Mouse (Mus musculus) heart, embryonic 12.5 days (tissue): ENCODE measurements around the gene Hmga1b. TPM values are rescaled to one million over a fixed set of nuclear protein-coding genes. Genes with fewer than 3 reads are reported as not detected.
A peak's percentile ranks its signal among the peaks of the same experiment; 100 is the strongest.
"Not testable (repeated sequence)": the region's sequence is repeated elsewhere in the genome, so short reads cannot be mapped to it uniquely, and the experiment has no call there.

ENCODE experiments used
- ATAC-seq: fragments of 200-750 bp; cut with Nextera tagmentation; 2 replicates; pipeline ENCODE4 v1.8.0; 2017; ENCODE audit warnings: moderate TSS enrichment, moderate library complexity; ENCODE audit not compliant: insufficient number of reproducible peaks, low FRiP score
- H3K27ac ChIP-seq: fragments of 300-500 bp; sonication (generic); 2 replicates; pipeline ENCODE4 v1.5.1; 2016; ENCODE audit warnings: mild to moderate bottlenecking, moderate library complexity; ENCODE audit not compliant: poor library complexity, severe bottlenecking
- H3K27me3 ChIP-seq: fragments of 300-500 bp; sonication (generic); replicated peaks from 2 replicates; pipeline ENCODE4 v1.6.1; 2016; ENCODE audit warnings: mild to moderate bottlenecking, moderate library complexity
- H3K36me3 ChIP-seq: fragments of 300-500 bp; sonication (generic); 2 replicates; pipeline ENCODE4 v1.6.1; 2016; ENCODE audit warnings: mild to moderate bottlenecking, moderate library complexity
- H3K4me1 ChIP-seq: fragments of 300-500 bp; sonication (generic); replicated peaks from 2 replicates; pipeline ENCODE4 v1.6.1; 2016; ENCODE audit warnings: mild to moderate bottlenecking
- H3K4me2 ChIP-seq: fragments of 300-500 bp; sonication (generic); 2 replicates; pipeline ENCODE4 v1.6.1; 2016; ENCODE audit warnings: mild to moderate bottlenecking, moderate library complexity
- H3K4me3 ChIP-seq: fragments of 300-500 bp; sonication (generic); 2 replicates; pipeline ENCODE4 v1.5.1; 2016; ENCODE audit warnings: mild to moderate bottlenecking
- H3K9ac ChIP-seq: fragments of 300-500 bp; sonication (generic); 2 replicates; pipeline ENCODE4 v1.6.1; 2016; ENCODE audit warnings: mild to moderate bottlenecking, moderate library complexity
- H3K9me3 ChIP-seq: fragments of 300-500 bp; sonication (generic); replicated peaks from 2 replicates; pipeline ENCODE4 v1.6.1; 2016; ENCODE audit warnings: mild to moderate bottlenecking, moderate library complexity
- WGBS: fragments of 180-500 bp; shearing (Covaris S2); methylation state at CpG from one replicate; pipeline ENCODE4 v1.1.7; 2016; 5-methylcytosine and 5-hydroxymethylcytosine counted together
- polyA plus RNA-seq: library from polyadenylated mRNA; unstranded; fragments of >200 nt; fragmentation: Nextera tagmentation; extraction: Ambion mirVana; gene quantifications from 2 replicates; pipeline ENCODE4 v1.2.1, GENCODE M21; 2016

Gene Hmga1b
- polyA plus RNA-seq, 1 experiment from 2014 or later, result 3.5 TPM

DNA sequence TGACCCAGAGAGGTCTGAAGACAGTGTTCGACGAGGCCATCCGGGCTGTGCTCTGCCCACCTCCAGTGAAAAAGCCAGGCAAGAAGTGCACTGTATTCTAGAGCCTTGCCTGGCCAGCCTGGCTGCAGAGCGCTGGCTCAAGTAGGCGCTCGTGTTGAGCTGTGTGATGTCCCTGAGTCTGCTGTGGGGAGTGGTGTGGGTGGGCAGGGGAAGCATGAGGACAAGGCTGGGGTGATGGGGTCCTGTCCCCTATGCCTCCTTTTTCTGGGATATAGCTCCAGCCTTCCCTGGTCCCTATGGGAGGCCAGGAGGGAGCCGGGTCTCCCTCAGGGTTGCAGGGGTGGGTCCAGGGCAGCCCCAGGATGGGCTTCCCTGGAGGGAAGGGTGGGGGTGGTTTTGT, 39.1 kb upstream of the Hmga1b start:
- H3K27me3 ChIP-seq, result peaks cover 64% of the 10 kb centered on the region
- H3K36me3 ChIP-seq, result peaks cover 16% of the 10 kb centered on the region
- peaks cover 28% of the 10 kb centered on the region for H3K4me1 ChIP-seq
- H3K9ac ChIP-seq, result no peak overlapping the region
- WGBS, result 84% methylated on average over 7 of the region's 7 CpGs
- H3K9me3 ChIP-seq, result no peaks in the 10 kb centered on the region
- H3K4me3 ChIP-seq, result no peak overlapping the region
- no peak overlapping the region for H3K4me2 ChIP-seq
- H3K27ac ChIP-seq, result no peak overlapping the region
- no peak for ATAC-seq

DNA sequence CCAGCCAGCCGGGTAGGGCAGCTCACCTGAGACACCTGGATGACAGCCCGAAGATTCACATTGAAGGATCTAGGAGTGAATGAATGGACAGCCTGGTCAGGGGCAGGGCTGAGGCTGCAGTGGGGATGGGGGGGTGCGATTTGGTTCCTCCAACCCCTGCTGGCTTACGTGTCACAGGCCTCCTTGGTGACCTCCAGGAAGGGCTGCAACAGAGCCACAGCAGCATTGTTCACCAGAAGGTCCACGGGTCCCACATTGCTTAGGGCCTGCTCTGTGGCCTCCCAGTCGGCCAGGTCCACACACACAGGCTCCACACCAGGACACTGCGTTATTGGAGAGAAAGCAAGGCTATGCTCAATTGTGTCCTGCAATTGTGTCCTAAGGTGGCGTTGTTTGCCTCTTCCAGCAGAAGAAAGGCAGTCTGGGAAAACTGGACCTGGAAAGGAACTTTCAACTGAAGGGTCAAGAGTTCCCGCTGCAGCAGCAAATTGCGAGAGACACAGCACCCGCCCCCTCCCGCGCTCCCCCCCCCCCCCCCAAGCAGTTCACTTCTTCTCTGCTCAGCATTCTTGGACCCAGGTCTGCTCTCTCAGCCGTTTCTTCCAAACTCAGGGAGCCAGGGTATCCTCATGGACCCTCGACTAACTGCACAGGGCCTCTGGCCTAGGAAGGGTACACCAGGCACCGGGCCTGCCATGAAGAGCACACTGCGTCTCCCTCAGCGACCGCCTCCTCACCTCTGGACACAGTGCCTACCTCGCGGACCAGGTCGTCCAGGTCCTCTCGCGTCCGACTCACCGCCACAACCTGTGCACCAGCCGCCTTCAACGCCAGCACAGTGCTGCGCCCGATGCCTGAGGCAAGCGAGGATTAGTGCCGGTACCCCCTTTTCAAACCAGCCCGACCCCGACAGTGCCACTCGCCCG, 36.1 kb upstream of the Hmga1b start:
- Histone ChIP-seq H3K27ac (no peak overlapping the region), H3K4me3 (peak overlapping the region; percentile 64), H3K27me3 (peaks cover 68% of the 10 kb centered on the region), H3K9ac (peak overlapping the region; percentile 54), H3K4me2 (peak overlapping the region; percentile 91), H3K9me3 (no peaks in the 10 kb centered on the region), H3K36me3 (no peaks in the 10 kb centered on the region), H3K4me1 (peaks cover 21% of the 10 kb centered on the region)
- ATAC-seq, result peak; percentile 19
- WGBS, result 22% methylated on average over 32 of the region's 36 CpGs

DNA sequence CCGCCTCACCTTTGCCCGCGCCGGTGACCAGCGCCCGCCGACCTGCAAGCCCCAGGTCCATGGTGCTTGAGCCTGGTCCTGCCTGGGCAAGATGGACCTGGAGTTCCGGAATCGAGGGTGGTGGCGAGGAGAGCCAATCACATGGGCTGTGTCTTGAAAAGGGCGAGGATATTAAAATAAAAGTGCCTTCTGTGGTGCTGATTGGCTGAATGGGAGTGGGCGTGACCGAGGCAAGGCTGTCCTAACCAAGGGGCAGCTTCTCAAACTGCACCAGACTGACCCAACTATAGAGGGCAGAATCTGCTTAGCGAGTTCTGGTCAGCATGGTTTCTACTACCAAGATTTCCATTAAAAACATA, 35.4 kb upstream of the Hmga1b start, which contains the start of gene Dcxr:
Dcxr (minus strand) TSS at position 113 of the 359 bp plus-strand sequence.
- H3K9ac ChIP-seq, result peak within 1 kb of the TSS; percentile 54
- H3K4me1 ChIP-seq, result peaks cover 15% of the 10 kb centered on the region
- peak; percentile 89 for ATAC-seq
- no peaks in the 10 kb centered on the region for H3K9me3 ChIP-seq
- peaks cover 61% of the 10 kb centered on the region for H3K27me3 ChIP-seq
- no peaks in the 10 kb centered on the region for H3K36me3 ChIP-seq
- H3K27ac ChIP-seq, result no peak within 1 kb of the TSS
- peak within 1 kb of the TSS; percentile 91 for H3K4me2 ChIP-seq
- peak within 1 kb of the TSS; percentile 64 for H3K4me3 ChIP-seq
- 1% methylated on average over 14 of the region's 14 CpGs for WGBS

DNA sequence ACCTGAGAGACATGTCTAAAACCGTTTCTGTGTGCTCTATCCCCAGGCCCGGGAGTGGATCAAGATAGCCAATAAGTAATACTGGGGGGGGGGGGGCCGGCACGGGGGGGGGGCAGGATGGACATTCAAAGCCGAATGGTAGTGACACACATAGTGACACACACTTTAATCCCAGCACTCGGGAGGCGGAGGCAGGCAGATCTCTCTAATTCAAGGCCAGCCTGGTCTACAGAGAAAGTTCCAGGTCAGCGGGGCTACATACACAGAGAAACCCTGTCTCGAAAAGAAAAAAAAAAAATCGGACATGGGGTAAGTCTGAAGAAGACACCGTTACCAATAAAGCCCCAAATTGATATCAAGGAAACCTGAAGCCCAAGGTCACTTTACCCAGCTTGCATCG, 35.0 kb upstream of the Hmga1b start:
- H3K4me2 ChIP-seq, result peak overlapping the region; percentile 91
- 59% methylated on average over 12 of the region's 12 CpGs for WGBS
- H3K36me3 ChIP-seq, result no peaks in the 10 kb centered on the region
- H3K4me3 ChIP-seq, result no peak overlapping the region
- H3K9me3 ChIP-seq, result no peaks in the 10 kb centered on the region
- no peak overlapping the region for H3K9ac ChIP-seq
- no peak for ATAC-seq
- H3K27ac ChIP-seq, result no peak overlapping the region
- peaks cover 18% of the 10 kb centered on the region for H3K4me1 ChIP-seq
- H3K27me3 ChIP-seq, result peaks cover 57% of the 10 kb centered on the region

DNA sequence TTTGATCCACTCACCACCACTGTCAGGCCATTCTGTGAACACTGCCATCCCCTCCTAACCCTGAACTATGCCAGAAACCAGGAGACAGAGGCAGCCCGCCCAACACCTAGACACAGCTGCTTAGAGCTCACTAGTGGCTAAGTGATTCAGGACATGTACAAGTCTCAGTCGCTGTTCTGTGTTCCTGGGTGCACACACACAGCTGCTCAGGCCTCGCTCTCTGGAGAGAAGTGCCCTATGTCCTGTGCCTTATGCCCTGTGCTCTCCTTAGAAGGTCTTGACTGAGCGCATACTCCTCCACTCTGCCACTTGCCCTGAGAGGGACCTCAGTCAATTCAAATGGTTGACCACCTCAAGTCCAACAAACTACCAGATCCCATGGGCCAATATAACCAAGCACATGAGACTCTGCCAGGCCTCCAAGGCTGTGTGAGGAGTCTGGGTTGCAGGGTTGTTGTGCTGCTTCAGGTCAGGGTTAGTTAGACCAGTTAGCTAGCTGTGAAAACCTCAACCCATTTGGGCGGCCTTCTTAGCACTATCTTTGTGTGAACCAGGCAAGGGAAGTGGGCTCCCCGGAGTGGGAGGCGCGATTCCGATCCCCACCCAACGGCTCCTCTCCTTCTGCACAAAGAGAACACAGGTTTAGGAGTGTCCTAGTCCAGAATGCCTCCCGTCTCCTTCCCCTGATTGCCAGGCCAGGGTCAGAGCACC, 33.9 kb upstream of the Hmga1b start:
- Histone ChIP-seq H3K4me3 (no peak overlapping the region), H3K4me2 (no peak overlapping the region), H3K27me3 (peaks cover 55% of the 10 kb centered on the region)

DNA sequence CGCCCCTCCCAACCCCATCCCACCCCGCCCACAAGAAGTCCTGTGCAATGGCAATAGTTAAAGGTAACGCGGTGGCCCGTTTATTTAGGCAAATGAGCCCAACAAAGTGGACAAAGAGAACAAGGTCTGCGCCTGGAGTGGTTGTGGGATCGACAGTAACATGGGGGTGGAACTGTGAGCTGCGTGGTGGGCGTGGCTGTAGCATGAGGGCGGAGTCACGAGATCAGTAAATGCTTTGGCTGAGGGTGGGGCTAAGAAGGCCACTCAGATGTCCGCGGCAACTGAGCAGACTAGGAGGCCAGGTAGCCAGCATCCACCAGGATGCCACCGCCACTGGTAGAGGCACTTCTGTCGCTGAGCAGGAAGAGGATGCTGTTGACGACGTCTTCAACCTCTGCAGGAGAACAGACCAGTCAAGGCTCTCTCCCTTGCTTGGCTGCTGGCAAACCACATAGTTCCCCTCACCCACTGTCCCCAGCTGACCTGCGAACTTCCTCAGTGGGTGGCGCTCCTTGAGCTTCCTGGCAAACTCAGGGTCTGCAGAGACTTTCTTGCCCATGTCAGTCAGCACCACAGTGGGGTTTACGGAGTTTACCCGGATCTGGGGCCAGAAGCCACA, 33.1 kb upstream of the Hmga1b start:
- peaks cover 52% of the 10 kb centered on the region for H3K27me3 ChIP-seq

More for the DNA sequence above, 33.9 kb upstream of the Hmga1b start:
- ATAC-seq, result no peak
- H3K9me3 ChIP-seq, result no peaks in the 10 kb centered on the region
- H3K27ac ChIP-seq, result no peak overlapping the region
- H3K4me1 ChIP-seq, result peaks cover 21% of the 10 kb centered on the region
- WGBS, result 60% methylated on average over 11 of the region's 11 CpGs
- no peaks in the 10 kb centered on the region for H3K36me3 ChIP-seq
- H3K9ac ChIP-seq, result no peak overlapping the region

DNA sequence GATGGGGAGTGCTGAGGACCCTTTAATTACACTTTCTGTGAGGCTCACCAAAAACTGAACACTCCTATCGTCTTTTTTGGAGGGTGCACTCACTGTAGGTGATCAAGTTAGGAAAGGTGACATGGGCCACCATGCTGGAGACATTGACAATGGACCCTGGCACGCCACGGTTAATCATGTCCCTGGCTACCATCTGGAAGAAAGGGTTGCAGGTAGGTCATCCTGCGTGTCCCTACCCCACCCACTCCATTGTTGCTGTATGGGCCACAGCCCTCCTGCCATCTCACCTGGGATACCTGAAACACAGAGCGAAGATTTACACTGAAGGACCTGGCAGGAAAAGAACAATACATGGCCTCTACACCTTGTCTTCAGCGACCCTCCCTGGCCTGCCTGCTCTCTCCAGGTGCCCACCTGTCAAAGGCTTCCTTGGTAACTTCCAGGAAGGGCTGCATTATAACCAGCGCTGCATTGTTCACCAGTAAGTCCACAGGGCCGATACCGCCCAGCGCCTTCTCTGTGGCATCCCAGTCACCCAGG, 32.2 kb upstream of the Hmga1b start:
- H3K4me2 ChIP-seq, result no peak overlapping the region
- H3K4me3 ChIP-seq, result no peak overlapping the region
- H3K4me1 ChIP-seq, result peaks cover 21% of the 10 kb centered on the region
- no peak overlapping the region for H3K27ac ChIP-seq
- no peaks in the 10 kb centered on the region for H3K36me3 ChIP-seq
- H3K27me3 ChIP-seq, result peaks cover 49% of the 10 kb centered on the region
- no peaks in the 10 kb centered on the region for H3K9me3 ChIP-seq
- WGBS, result 81% methylated on average over 10 of the region's 10 CpGs
- no peak overlapping the region for H3K9ac ChIP-seq
- no peak for ATAC-seq

More for the DNA sequence above, 33.1 kb upstream of the Hmga1b start:
- not testable (repeated sequence) for H3K36me3 ChIP-seq, H3K27ac ChIP-seq, H3K9ac ChIP-seq, H3K9me3 ChIP-seq, H3K4me3 ChIP-seq
- Histone ChIP-seq H3K4me2 (peak overlapping the region; percentile 40), H3K4me1 (peaks cover 21% of the 10 kb centered on the region)
- WGBS, result 2% methylated on average over 18 of the region's 21 CpGs
- peak; percentile 26; the same call in 1 of the 2 replicates for ATAC-seq

DNA sequence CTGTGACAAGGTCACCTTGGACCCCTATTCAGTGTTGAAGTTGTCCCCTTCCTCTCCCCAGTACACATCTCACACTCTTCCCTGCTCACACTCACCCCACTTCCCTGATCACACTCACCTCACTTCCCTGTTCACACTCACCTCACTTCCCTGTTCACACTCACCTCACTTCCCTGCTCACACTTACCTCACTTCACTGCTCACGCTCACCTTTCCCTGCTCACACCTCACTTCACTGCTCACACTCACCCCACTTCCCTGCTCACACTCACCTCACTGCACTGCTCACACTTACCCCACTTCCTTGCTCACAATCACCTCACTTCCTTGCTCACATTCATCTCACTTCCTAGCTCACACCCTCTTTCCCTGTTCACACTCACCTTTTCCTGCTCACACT, 31.2 kb upstream of the Hmga1b start:
- Histone ChIP-seq H3K27me3 (peaks cover 39% of the 10 kb centered on the region), H3K4me3 (no peak overlapping the region), H3K9me3 (no peaks in the 10 kb centered on the region), H3K27ac (no peak overlapping the region), H3K4me2 (no peak overlapping the region), H3K36me3 (no peaks in the 10 kb centered on the region), H3K9ac (no peak overlapping the region), H3K4me1 (peaks cover 18% of the 10 kb centered on the region)
- 82% methylated on average over 1 of the region's 1 CpGs for WGBS
- no peak for ATAC-seq

DNA sequence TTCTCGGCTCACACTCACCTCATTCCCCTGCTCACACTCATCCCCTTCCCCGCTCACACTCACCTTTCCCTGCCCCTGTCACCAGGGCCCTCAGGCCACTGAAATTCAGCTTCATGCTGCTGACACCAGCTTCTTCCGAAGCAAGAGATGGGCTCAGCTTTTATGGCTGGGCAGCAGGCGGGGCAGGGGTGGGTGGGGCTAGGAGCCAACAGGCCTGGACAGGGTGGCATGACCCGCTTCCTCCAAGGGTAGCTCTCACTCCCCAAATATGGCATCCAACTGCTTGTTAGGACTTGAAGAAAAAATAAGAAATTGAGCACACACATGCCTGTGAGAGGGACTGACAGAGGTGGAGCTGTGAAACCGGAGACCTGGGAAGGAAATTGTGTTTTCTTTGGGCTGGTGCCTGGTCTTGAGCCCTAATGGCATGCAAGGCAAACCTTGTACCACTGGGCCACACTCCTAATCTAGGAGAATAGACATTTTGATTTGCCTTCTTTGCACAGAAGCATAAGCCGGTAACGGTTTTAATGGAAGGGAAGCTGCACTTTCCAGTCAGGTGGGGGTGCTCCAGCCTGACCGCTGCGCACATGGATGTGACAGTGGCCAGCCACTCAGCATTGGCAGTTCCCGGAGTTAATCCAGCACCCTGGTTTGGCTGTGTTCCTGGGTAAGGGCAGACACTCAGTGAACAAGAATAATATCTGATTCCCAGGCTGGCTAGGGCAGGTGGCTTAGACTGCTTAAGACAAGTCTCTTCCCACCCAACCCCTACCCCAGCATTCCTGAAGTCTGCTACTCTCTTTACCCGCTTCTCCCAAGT, 30.5 kb upstream of the Hmga1b start, which contains the start of gene Cbr2:
Cbr2 (minus strand) TSS at position 257 of the 823 bp plus-strand sequence.
- no peaks in the 10 kb centered on the region for H3K9me3 ChIP-seq
- no peak for ATAC-seq
- no peaks in the 10 kb centered on the region for H3K36me3 ChIP-seq
- H3K27ac ChIP-seq, result no peak within 1 kb of the TSS
- H3K4me1 ChIP-seq, result peaks cover 12% of the 10 kb centered on the region; the same call in 1 of the 2 replicates
- H3K9ac ChIP-seq, result no peak within 1 kb of the TSS
- H3K4me3 ChIP-seq, result no peak within 1 kb of the TSS
- no peak within 1 kb of the TSS for H3K4me2 ChIP-seq
- peaks cover 39% of the 10 kb centered on the region for H3K27me3 ChIP-seq
- 62% methylated on average over 12 of the region's 12 CpGs for WGBS

DNA sequence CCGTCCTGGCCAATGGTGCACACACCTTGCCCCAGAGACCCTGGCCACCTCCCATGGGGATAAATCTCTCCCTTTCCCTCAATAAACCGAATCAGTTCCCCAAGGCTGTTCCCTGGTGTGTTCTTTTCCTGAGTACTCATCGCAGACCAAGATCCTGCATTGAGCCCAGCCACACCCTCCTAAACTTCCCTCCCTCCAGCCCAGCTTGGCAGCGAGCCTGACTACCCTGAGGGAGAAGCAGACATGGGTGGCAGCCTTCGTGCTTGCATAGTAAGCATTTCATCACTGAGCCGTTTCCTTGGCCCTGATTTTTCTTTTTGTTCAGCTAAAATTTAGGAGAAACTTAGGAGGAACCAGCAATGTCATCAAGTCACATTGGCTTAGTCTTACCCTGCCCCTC, 29.1 kb upstream of the Hmga1b start:
- 52% methylated on average over 6 of the region's 6 CpGs for WGBS
- H3K4me3 ChIP-seq, result no peak overlapping the region
- H3K9me3 ChIP-seq, result no peaks in the 10 kb centered on the region
- ATAC-seq, result no peak
- no peak overlapping the region for H3K27ac ChIP-seq
- H3K27me3 ChIP-seq, result peaks cover 34% of the 10 kb centered on the region
- peaks cover 12% of the 10 kb centered on the region; the same call in 1 of the 2 replicates for H3K4me1 ChIP-seq
- H3K9ac ChIP-seq, result no peak overlapping the region
- H3K4me2 ChIP-seq, result no peak overlapping the region
- H3K36me3 ChIP-seq, result no peaks in the 10 kb centered on the region
